Mouse (Mus musculus) G1E (cell line): ENCODE results near the gene Cend1. TPM values are rescaled to one million over a fixed set of nuclear protein-coding genes. Genes with fewer than 3 reads are reported as not detected.
"Not testable (repeated sequence)": the region's sequence is repeated elsewhere in the genome, so short reads cannot be mapped to it uniquely, and the experiment has no call there.

ENCODE experiments used
- ATAC-seq: 2 replicates; pipeline ENCODE4 v1.8.0; 2016; ENCODE audit warnings: mild to moderate bottlenecking; ENCODE audit not compliant: insufficient number of reproducible peaks, poor library complexity, low FRiP score, severe bottlenecking; ENCODE audit errors: extremely low read depth
- DNase-seq: peaks from one replicate; pipeline ENCODE4 v3.0.0; 2012; ENCODE audit warnings: low spot score
- H3K27me3 ChIP-seq: 2 replicates; pipeline ENCODE4 v1.6.1; 2012; ENCODE audit warnings: mild to moderate bottlenecking, low read length, inconsistent platforms; ENCODE audit not compliant: insufficient read depth
- H3K36me3 ChIP-seq: replicated peaks from 2 replicates; pipeline ENCODE3; 2012; ENCODE audit warnings: mild to moderate bottlenecking, inconsistent platforms
- H3K4me1 ChIP-seq: 2 replicates; pipeline ENCODE4 v1.6.1; 2012; ENCODE audit warnings: low read depth, low read length, inconsistent platforms, mixed read lengths; ENCODE audit not compliant: insufficient read depth
- H3K4me3 ChIP-seq: 2 replicates; pipeline ENCODE4 v1.5.1; 2012; ENCODE audit warnings: low read depth, mild to moderate bottlenecking, inconsistent platforms, low read length, moderate library complexity, mixed read lengths
- H3K9me3 ChIP-seq: replicated peaks from 2 replicates; pipeline ENCODE4 v1.6.1; 2012; ENCODE audit warnings: inconsistent platforms
- CTCF ChIP-seq: IDR thresholded peaks from 2 replicates; pipeline ENCODE4 v1.5.1; 2012; ENCODE audit warnings: low read depth, low read length, inconsistent platforms, mixed read lengths
- GATA1 ChIP-seq: IDR thresholded peaks from 2 replicates; pipeline ENCODE4 v1.6.1; 2012; ENCODE audit warnings: borderline replicate concordance, low read length, inconsistent platforms, mixed read lengths
- GATA2 ChIP-seq: IDR thresholded peaks from 2 replicates; pipeline ENCODE4 v1.6.1; 2012; ENCODE audit warnings: low read depth, low read length, inconsistent platforms, borderline replicate concordance
- POLR2AphosphoS5 ChIP-seq: IDR thresholded peaks from 2 replicates; pipeline ENCODE4 v1.6.1; 2012; ENCODE audit warnings: low read depth, low read length, inconsistent platforms; ENCODE audit not compliant: insufficient replicate concordance
- TAL1 ChIP-seq: conservative IDR thresholded peaks from 2 replicates; pipeline ENCODE4 v1.6.1; 2012; ENCODE audit warnings: low read depth, low read length, inconsistent platforms, mixed read lengths
- polyA plus RNA-seq: library from polyadenylated mRNA; stranded (reverse); fragments of >175 nt; gene quantifications from 2 replicates; pipeline ENCODE4 v1.2.3, GENCODE M21; 2012
- total RNA-seq, 2 experiments: library from RNA; stranded (forward) in 1 of 2; stranded (reverse) in 1 of 2; fragments of 200-1000 nt in 1 of 2; fragments of >200 nt in 1 of 2; fragmentation: Nextera tagmentation in 1 of 2; gene quantifications; 2 replicates each; pipeline ENCODE4 v1.2.3; 2014 to 2017

The Cend1 gene
- total and polyA plus RNA-seq, 3 experiments: not detected

GRCm38 (mm10) chr7:141413331-141413730, 16.0 kb downstream of the Cend1 start:
- no peak for TF ChIP-seq GATA1
- no peak for TF ChIP-seq POLR2AphosphoS5
- TF ChIP-seq CTCF: no peak
- no peak for TF ChIP-seq GATA2
- TF ChIP-seq TAL1: no peak
- H3K36me3 ChIP-seq: peaks cover 40% of the 10 kb centered on the region
- H3K27me3 ChIP-seq: peaks cover 7% of the 10 kb centered on the region
- DNase-seq (no peak), ATAC-seq (no peak)
- H3K4me1 ChIP-seq: peaks cover 51% of the 10 kb centered on the region
- H3K4me3 ChIP-seq: peak overlapping the region; percentile 79
- H3K9me3 ChIP-seq: no peaks in the 10 kb centered on the region

GRCm38 (mm10) chr7:141411667-141412066, 17.6 kb downstream of the Cend1 start:
- Histone ChIP-seq H3K4me1 (peaks cover 49% of the 10 kb centered on the region), H3K27me3 (no peaks in the 10 kb centered on the region), H3K36me3 (peaks cover 46% of the 10 kb centered on the region), H3K9me3 (no peaks in the 10 kb centered on the region), H3K4me3 (no peak overlapping the region)
- TF ChIP-seq GATA2 (no peak), TAL1 (no peak), GATA1 (no peak), CTCF (no peak), POLR2AphosphoS5 (no peak)
- DNase-seq (no peak), ATAC-seq (no peak)

- Histone ChIP-seq H3K9me3 (no peaks in the 10 kb centered on the region), H3K4me3 (no peak overlapping the region), H3K27me3 (no peaks in the 10 kb centered on the region), H3K36me3 (peaks cover 53% of the 10 kb centered on the region), H3K4me1 (peaks cover 43% of the 10 kb centered on the region)
- ATAC-seq: no peak
- no peak for DNase-seq
- TF ChIP-seq CTCF (no peak), POLR2AphosphoS5 (no peak), TAL1 (no peak), GATA1 (no peak), GATA2 (no peak)
Measured at GRCm38 (mm10) chr7:141410631-141411030, 18.7 kb downstream of the Cend1 start.

GRCm38 (mm10) chr7:141408833-141409232, 20.5 kb downstream of the Cend1 start:
- peaks cover 35% of the 10 kb centered on the region for H3K4me1 ChIP-seq
- DNase-seq (peak; percentile 74), ATAC-seq (peak; percentile 46; the same call in 1 of the 2 replicates)
- H3K27me3 ChIP-seq: no peaks in the 10 kb centered on the region
- H3K36me3 ChIP-seq: peaks cover 67% of the 10 kb centered on the region
- TF ChIP-seq POLR2AphosphoS5 (no peak), GATA1 (no peak), CTCF (peak; percentile 74)
- no peaks in the 10 kb centered on the region for H3K9me3 ChIP-seq
- no peak overlapping the region; the same call in 1 of the 2 replicates for H3K4me3 ChIP-seq

- not testable (repeated sequence) for ATAC-seq, H3K27me3 ChIP-seq, H3K4me3 ChIP-seq, DNase-seq, H3K9me3 ChIP-seq
- Histone ChIP-seq H3K4me1 (peaks cover 35% of the 10 kb centered on the region), H3K36me3 (peaks cover 78% of the 10 kb centered on the region)
Measured at GRCm38 (mm10) chr7:141407670-141408069, 21.6 kb downstream of the Cend1 start.

- no peak for ATAC-seq
- Histone ChIP-seq H3K4me3 (no peak overlapping the region), H3K27me3 (no peaks in the 10 kb centered on the region), H3K4me1 (peaks cover 37% of the 10 kb centered on the region), H3K9me3 (no peaks in the 10 kb centered on the region), H3K36me3 (peaks cover 81% of the 10 kb centered on the region)
- TF ChIP-seq CTCF (no peak), POLR2AphosphoS5 (no peak)
- DNase-seq: no peak
Measured at GRCm38 (mm10) chr7:141405466-141405865, 23.8 kb downstream of the Cend1 start.

GRCm38 (mm10) chr7:141403305-141403704, 26.0 kb downstream of the Cend1 start:
- Histone ChIP-seq H3K27me3 (no peaks in the 10 kb centered on the region), H3K4me3 (no peak overlapping the region), H3K4me1 (peaks cover 26% of the 10 kb centered on the region), H3K36me3 (peaks cover 81% of the 10 kb centered on the region), H3K9me3 (no peaks in the 10 kb centered on the region)
- DNase-seq (peak; percentile 46), ATAC-seq (peak; percentile 45; the same call in 1 of the 2 replicates)
- no peak for TF ChIP-seq GATA2
- no peak for TF ChIP-seq TAL1
- TF ChIP-seq POLR2AphosphoS5: no peak
- peak; percentile 79 for TF ChIP-seq CTCF
- no peak for TF ChIP-seq GATA1
